Mouse (Mus musculus) B cell, adult 2 months (primary cell): ENCODE measurements around the gene Cep104.

Experiments
- DNase-seq, 2 experiments: peaks; one replicate each; pipeline ENCODE4 v3.0.0; 2022

Cep104 gene

DNA sequence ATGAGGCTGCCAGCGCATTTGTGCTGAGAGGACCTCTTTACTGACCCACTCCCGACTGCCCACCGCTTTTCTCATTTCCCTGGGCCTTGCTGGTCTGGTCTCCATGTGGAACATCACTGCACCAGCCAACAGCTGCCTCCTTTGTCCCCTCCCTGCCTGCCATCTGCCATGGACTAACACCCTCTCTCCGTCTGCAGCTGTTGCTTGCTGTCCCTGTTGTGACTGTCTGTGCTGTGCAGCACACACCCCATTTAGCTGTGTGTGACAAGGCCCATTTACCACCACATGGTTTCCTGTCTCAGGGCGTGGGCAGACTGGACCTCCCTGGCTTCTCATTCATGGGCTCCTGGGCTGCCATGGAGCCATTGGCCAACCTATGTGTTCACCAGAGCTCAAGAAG, 30.5 kb downstream of the Cep104 start:
- no peak for DNase-seq

- no peak for DNase-seq
Measured at GRCm38 (mm10) chr4:154006264-154006663, 31.3 kb downstream of the Cep104 start.

GRCm38 (mm10) chr4:154007759-154008158, 32.8 kb downstream of the Cep104 start:
- DNase-seq: no peak

DNA sequence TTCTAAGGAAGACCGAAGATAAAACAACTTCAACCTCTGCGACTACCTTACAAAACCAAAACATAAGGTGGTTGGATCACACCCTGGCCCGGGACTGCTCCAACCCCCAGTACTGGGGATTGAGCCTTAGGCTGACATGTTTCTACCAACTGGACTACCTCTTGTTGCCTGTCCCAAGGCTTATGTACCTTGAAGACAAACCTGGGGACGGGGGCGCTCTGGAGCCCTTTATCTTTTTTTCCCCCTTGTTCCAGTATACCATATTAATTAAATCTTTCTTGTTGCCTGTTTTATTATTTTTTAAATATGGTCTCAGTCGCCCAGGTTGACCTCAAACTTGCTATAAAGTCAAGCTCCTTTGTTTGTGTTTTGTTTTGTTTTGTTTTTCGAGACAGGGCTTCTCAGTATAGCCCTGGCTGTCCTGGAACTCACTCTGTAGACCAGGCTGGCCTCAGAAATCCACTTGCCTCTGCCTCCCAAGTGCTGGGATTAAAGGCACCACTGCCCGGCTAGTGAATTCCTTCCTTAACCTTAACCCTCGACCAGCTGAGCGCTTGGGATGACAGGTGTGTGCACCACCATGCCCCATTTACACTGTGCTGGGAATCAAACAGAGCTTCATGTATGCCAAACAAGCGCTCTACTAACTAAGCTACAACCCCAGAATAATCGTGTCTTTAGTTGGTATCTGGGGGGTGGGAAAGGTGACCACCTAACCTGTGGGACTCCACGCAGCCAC, 36.1 kb downstream of the Cep104 start:
- no peak for DNase-seq

- DNase-seq: peak; percentile 66 to 75
Measured at GRCm38 (mm10) chr4:154011646-154012089, 36.7 kb downstream of the Cep104 start, which contains the start of gene Lrrc47. TSS of gene Lrrc47 (plus strand) at chr4:154011731.

- DNase-seq: peak; percentile 20 to 24
Measured at GRCm38 (mm10) chr4:154012132-154012882, 37.3 kb downstream of the Cep104 start.

- DNase-seq: no peak
Measured at GRCm38 (mm10) chr4:154015476-154015875, 40.5 kb downstream of the Cep104 start.

DNA sequence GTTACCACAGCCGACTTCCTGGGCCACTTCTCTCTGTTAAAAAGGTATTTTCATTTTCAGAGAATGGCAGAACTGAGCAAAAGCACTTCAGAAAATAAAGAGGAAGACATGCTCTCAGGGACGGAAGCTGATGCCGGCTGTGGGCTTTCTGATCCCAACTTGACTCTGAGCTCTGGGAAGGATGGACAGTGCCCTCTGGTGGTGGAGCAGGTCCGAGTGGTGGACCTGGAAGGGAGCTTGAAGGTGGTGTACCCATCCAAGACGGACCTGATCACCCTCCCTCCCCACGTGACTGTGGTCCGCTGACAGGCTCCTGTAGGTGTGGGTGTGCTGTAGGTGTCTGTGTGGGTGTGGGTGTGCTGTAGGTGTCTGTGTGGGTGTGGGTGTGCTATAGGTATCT, 44.6 kb downstream of the Cep104 start:
- peak; percentile 52 to 55 for DNase-seq

DNA sequence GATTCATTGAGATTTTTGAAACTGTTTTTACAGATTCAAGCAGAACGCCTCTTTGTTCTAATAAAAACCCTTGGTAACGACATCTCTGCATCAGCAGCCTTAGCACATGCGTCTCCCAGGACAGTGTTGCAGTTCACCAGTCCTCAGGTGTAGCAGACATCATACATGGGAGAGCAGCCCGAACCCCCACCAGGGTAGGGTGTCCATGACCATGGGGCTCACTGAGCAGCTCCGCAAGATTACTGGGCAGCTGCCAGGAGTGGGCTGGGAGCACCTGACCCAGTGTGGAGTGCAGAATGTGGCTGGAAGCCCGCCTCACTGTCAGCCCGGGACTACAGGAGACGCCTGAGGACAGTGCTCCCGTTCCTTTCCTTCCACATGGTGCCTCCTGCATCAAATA, 46.4 kb downstream of the Cep104 start:
- no peak for DNase-seq

DNA sequence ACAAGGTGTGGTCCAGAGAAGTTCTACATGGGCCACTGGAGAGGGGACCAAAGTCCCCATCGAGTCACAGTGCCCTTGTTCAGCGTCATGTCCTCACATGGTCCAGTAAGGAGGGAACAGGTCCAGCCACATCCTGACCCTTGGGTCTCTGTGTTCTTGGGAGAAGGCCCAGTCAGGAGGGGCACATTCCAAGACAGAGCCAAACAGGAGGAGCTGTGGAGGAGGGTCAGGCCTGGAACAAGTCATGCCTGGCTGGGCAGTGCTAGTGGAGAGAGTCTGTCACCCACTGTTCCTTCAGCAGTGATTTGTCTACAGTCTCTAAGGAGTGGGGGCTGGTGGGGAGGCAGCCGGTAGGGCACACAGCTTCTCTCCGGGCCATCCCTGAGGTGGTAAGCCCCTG, 47.4 kb downstream of the Cep104 start:
- DNase-seq: no peak

- DNase-seq: no peak
Measured at GRCm38 (mm10) chr4:154022844-154023243, 47.9 kb downstream of the Cep104 start.

GRCm38 (mm10) chr4:154023754-154024601, 49.0 kb downstream of the Cep104 start:
- no peak for DNase-seq

- no peak for DNase-seq
Measured at GRCm38 (mm10) chr4:154024729-154025521, 49.9 kb downstream of the Cep104 start.

GRCm38 (mm10) chr4:154025641-154026440, 50.8 kb downstream of the Cep104 start, which contains the start of gene Smim1:
TSS of gene Smim1 (minus strand) at chr4:154026230.
- DNase-seq: peak in 1 of 2 experiments; percentile 7

GRCm38 (mm10) chr4:154026441-154026761, 51.4 kb downstream of the Cep104 start:
- no peak for DNase-seq

DNA sequence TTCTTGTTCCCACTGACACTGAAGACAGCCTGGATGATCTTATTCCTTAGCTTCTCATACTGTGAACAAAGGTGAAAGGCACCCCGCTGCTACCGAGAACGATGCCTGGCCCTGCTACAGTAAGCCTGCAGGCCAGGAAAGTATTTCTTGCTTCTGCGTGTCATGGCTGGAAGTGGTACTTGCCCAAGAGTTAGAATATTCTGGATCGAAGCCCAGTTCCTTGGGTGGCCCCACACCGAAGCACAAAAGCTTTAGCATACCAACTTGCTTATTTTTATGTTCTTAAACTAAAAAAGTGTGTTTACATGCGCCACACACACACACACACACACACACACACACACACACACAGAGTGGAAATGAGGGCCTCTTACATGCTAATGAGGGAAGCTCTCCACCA, 53.1 kb downstream of the Cep104 start:
- DNase-seq: no peak

GRCm38 (mm10) chr4:154028646-154029045, 53.7 kb downstream of the Cep104 start:
- DNase-seq: peak; percentile 52 to 53

- DNase-seq: no peak
Measured at GRCm38 (mm10) chr4:154037123-154037522, 62.1 kb downstream of the Cep104 start.

GRCm38 (mm10) chr4:154042577-154042976, 67.6 kb downstream of the Cep104 start, which contains the start of gene Ccdc27:
TSS of gene Ccdc27 (minus strand) at chr4:154042677.
- DNase-seq: no peak

DNA sequence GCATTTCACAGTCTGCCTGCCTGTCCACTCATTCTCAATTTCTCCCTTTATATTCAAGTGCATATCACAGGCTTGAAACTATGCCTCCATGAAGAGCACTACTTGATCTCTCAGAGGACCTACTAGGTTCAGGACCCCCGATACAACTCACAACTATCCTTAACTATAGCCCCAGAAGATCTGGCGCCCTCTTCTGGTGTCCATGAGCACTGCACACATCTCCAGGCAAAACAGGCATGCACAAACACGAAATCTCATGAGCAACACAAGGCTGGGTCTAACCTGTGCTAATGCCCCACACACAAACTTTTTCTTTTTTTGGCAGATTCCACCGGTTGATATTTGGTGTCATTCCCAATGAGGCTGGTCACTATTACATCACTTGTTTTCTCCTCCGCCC, 70.8 kb downstream of the Cep104 start:
- DNase-seq: no peak

DNA sequence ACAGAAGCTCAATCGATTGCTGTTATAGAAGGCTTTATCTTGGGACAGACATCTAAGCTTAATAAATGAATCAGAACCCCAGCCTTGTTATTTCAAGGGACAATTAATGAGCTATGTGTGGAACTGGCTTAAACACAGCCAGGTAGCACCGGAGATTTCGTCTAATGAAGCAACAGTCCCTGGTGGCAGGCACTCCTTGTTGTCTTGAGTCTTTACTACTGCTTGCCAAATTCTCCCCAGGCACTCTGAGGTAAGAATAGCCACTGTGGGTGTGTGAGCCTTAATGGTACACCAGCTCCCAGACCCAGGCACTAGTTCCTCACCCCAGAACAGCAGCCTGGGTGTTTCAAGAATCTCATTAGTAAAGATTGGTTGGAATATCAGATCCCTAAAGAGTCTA, 76.4 kb downstream of the Cep104 start:
- no peak for DNase-seq
